Mouse (Mus musculus) bone marrow, adult 2 months (tissue): ENCODE measurements around the gene Mef2c.

Experiments
- CTCF ChIP-seq: fragments of 200-500 bp; IDR thresholded peaks from 2 replicates; pipeline ENCODE4 v1.5.1; 2011; ENCODE audit warnings: low read length, control low read depth; ENCODE audit not compliant: control insufficient read depth, insufficient read depth
- POLR2A ChIP-seq: fragments of 200-500 bp; IDR thresholded peaks from 2 replicates; pipeline ENCODE4 v1.6.1; 2011; ENCODE audit warnings: low read depth, mild to moderate bottlenecking, control low read depth, low read length, borderline replicate concordance; ENCODE audit not compliant: control insufficient read depth

DNA sequence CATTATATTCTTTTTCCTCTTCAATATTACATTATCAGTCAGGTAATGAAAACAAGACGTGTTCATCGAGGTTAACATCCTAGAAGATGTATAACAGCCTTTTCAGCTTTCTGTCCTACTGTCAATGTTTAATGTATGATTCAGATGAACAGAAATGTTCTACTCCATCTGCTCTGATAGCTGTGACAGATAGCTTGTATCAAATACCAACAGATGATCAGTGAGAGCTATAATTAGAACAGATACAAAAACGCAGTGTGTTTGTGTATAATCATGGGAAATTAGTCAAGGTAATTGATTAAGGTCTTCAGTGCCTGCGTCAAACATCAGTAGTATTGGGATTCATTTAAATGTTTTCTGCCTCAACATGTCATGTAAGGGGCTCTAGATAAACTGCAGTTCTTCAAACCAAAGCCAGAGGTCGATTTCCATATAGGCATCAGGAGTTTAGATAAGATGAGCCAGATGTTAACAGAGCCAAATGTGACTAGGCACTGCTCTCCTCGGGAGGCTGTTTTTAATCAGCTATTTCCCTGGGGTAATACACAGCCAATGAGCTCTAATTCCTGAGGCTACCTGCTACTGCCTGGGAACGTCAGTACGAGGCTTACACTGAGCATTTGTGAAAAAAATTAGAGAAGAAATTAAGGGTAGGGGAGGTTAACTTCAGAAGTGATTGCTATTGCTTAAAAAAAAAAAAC lies 63.1 kb downstream of the Mef2c start:
- no peak for TF ChIP-seq CTCF
- no peak for TF ChIP-seq POLR2A
